Mouse (Mus musculus) lung, embryonic 15.5 days (tissue): ENCODE data around the gene Slc44a2. TPM values are rescaled to one million over a fixed set of nuclear protein-coding genes. Genes with fewer than 3 reads are reported as not detected.
A peak's percentile ranks its signal among the peaks of the same experiment; 100 is the strongest.
"Not testable (repeated sequence)": the region's sequence is repeated elsewhere in the genome, so short reads cannot be mapped to it uniquely, and the experiment has no call there.

Experiments used
- ATAC-seq: fragments of 200-750 bp; cut with Nextera tagmentation; 2 replicates; pipeline ENCODE4 v1.8.0; 2017; ENCODE audit warnings: moderate number of reproducible peaks, borderline replicate concordance; ENCODE audit not compliant: low FRiP score, low TSS enrichment; ENCODE audit errors: extremely low read depth
- H3K27ac ChIP-seq: fragments of 300-500 bp; sonication (generic); 2 replicates; pipeline ENCODE4 v1.5.1; 2015; ENCODE audit warnings: moderate library complexity, mild to moderate bottlenecking, inconsistent platforms
- H3K27me3 ChIP-seq: fragments of 300-500 bp; sonication (generic); 2 replicates; pipeline ENCODE4 v1.6.1; 2015; ENCODE audit warnings: inconsistent platforms
- H3K36me3 ChIP-seq: fragments of 300-500 bp; sonication (generic); 2 replicates; pipeline ENCODE4 v1.6.1; 2015; ENCODE audit warnings: inconsistent platforms
- H3K4me1 ChIP-seq: fragments of 300-500 bp; sonication (generic); 2 replicates; pipeline ENCODE4 v1.6.1; 2015; ENCODE audit warnings: inconsistent platforms
- H3K4me2 ChIP-seq: fragments of 300-500 bp; sonication (generic); 2 replicates; pipeline ENCODE4 v1.6.1; 2015; ENCODE audit warnings: inconsistent platforms, mild to moderate bottlenecking, moderate library complexity
- H3K4me3 ChIP-seq: fragments of 300-500 bp; sonication (generic); 2 replicates; pipeline ENCODE4 v1.5.1; 2015; ENCODE audit warnings: mild to moderate bottlenecking, inconsistent platforms
- H3K9ac ChIP-seq: fragments of 300-500 bp; sonication (generic); 2 replicates; pipeline ENCODE4 v1.6.1; 2015; ENCODE audit warnings: inconsistent platforms
- H3K9me3 ChIP-seq: fragments of 300-500 bp; sonication (generic); 2 replicates; pipeline ENCODE4 v1.6.1; 2016; ENCODE audit warnings: inconsistent platforms
- WGBS: fragments of 180-500 bp; shearing (Covaris S2); methylation state at CpG from one replicate; pipeline ENCODE4 v1.1.7; 2015; 5-methylcytosine and 5-hydroxymethylcytosine counted together
- polyA plus RNA-seq: library from polyadenylated mRNA; unstranded; fragments of >200 nt; fragmentation: Nextera tagmentation; extraction: Ambion mirVana; gene quantifications from 2 replicates; pipeline ENCODE4 v1.2.1, GENCODE M21; 2015

Gene Slc44a2
- polyA plus RNA-seq, 1 experiment from 2014 or later: 146 TPM

GRCm38 (mm10) chr9:21286753-21287152 lies 33.7 kb upstream of the Slc44a2 start:
- Histone ChIP-seq H3K9ac (peak overlapping the region; percentile 60), H3K4me2 (peak overlapping the region; percentile 76), H3K9me3 (no peaks in the 10 kb centered on the region), H3K27me3 (no peaks in the 10 kb centered on the region), H3K4me1 (peaks cover 29% of the 10 kb centered on the region), H3K4me3 (peak overlapping the region; percentile 67), H3K36me3 (peaks cover 19% of the 10 kb centered on the region), H3K27ac (no peak overlapping the region)
- 56% methylated on average over 3 of the region's 3 CpGs for WGBS
- no peak for ATAC-seq

- H3K27ac ChIP-seq: peak within 1 kb of the TSS; percentile 80
- H3K4me2 ChIP-seq: peak within 1 kb of the TSS; percentile 76
- peaks cover 29% of the 10 kb centered on the region for H3K4me1 ChIP-seq
- under 1% methylated on average over 59 of the region's 59 CpGs for WGBS
- no peaks in the 10 kb centered on the region for H3K27me3 ChIP-seq
- H3K9me3 ChIP-seq: no peaks in the 10 kb centered on the region
- H3K9ac ChIP-seq: peak within 1 kb of the TSS; percentile 60
- H3K36me3 ChIP-seq: peaks cover 14% of the 10 kb centered on the region
- ATAC-seq: peak; percentile 76
- H3K4me3 ChIP-seq: peak within 1 kb of the TSS; percentile 67
These were observed 32.7 kb upstream of the Slc44a2 start, which contains the start of gene Kri1 for GRCm38 (mm10) chr9:21287571-21288402. Kri1 (minus strand) TSS chr9:21287969.

GRCm38 (mm10) chr9:21288404-21289336 lies 31.8 kb upstream of the Slc44a2 start:
- H3K4me2 ChIP-seq: peak overlapping the region; percentile 76

DNA sequence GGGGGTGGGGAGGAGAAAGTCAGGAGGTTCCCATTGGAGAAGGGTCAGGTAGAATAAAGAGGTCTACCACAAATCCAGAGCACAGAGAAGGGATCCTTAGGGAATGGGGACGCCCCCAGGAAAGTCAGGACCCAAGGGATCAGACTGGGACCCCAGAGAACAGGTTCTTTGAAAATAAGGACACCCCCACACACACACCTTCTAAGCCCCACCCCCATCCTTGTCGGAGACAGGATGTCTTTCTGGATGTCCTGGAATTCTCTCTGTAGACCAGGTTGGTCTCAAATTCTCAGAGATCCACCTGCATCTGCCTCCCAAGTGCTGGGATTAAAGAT lies 31.2 kb upstream of the Slc44a2 start:
- no peak for ATAC-seq
- Histone ChIP-seq H3K4me1 (peaks cover 29% of the 10 kb centered on the region), H3K27ac (0 out of 2 replicates have a peak overlapping the region, but pooled peaks have one; percentile 80), H3K36me3 (peaks cover 4% of the 10 kb centered on the region), H3K9me3 (no peaks in the 10 kb centered on the region), H3K27me3 (no peaks in the 10 kb centered on the region), H3K4me3 (peak overlapping the region; percentile 67), H3K9ac (peak overlapping the region; percentile 22; the same call in 1 of the 2 replicates), H3K4me2 (peak overlapping the region; percentile 76)
- 83% methylated on average over 2 of the region's 2 CpGs for WGBS

More at GRCm38 (mm10) chr9:21288404-21289336, 31.8 kb upstream of the Slc44a2 start:
- Histone ChIP-seq H3K27me3 (no peaks in the 10 kb centered on the region), H3K9me3 (no peaks in the 10 kb centered on the region), H3K4me3 (peak overlapping the region; percentile 67), H3K27ac (peak overlapping the region; percentile 80), H3K36me3 (peaks cover 10% of the 10 kb centered on the region), H3K9ac (peak overlapping the region; percentile 22; the same call in 1 of the 2 replicates), H3K4me1 (peaks cover 29% of the 10 kb centered on the region)
- ATAC-seq: no peak
- WGBS: 74% methylated on average over 13 of the region's 13 CpGs

DNA sequence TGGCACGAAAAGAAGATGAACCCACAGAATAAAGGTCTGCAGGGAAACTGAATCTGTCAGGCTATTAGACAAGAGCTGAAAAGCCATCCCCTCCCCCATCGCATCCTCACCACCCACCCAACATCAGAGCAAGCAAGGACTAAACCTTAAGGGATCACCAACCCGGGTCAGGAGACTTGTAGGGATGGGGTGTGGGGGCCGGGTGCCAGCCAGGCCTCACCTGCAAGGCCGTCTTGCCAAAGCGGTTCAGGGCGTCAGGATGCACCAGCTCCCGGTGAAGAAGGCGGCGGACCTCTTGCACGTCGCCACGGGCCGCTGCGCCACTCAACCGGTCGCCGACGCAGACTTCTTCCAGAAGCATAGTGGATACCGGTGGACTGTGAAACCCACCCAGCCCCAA lies 29.9 kb upstream of the Slc44a2 start:
- Histone ChIP-seq H3K9ac (peak overlapping the region; percentile 90), H3K27me3 (no peaks in the 10 kb centered on the region), H3K9me3 (no peaks in the 10 kb centered on the region), H3K4me2 (peak overlapping the region; percentile 76), H3K4me3 (peak overlapping the region; percentile 67), H3K36me3 (no peaks in the 10 kb centered on the region), H3K27ac (peak overlapping the region; percentile 73), H3K4me1 (peaks cover 29% of the 10 kb centered on the region)
- under 1% methylated on average over 20 of the region's 20 CpGs for WGBS
- no peak for ATAC-seq

- peak within 1 kb of the TSS; percentile 67 for H3K4me3 ChIP-seq
- H3K36me3 ChIP-seq: no peaks in the 10 kb centered on the region
- peak within 1 kb of the TSS; percentile 90 for H3K9ac ChIP-seq
- no peaks in the 10 kb centered on the region for H3K9me3 ChIP-seq
- ATAC-seq: peak; percentile 96
- H3K4me2 ChIP-seq: peak within 1 kb of the TSS; percentile 76
- peaks cover 29% of the 10 kb centered on the region for H3K4me1 ChIP-seq
- H3K27me3 ChIP-seq: no peaks in the 10 kb centered on the region
- WGBS: under 1% methylated on average over 51 of the region's 51 CpGs
- peak within 1 kb of the TSS; percentile 86 for H3K27ac ChIP-seq
These were observed 29.3 kb upstream of the Slc44a2 start, which contains the start of gene Cdkn2d for GRCm38 (mm10) chr9:21291022-21291787. Cdkn2d (minus strand) TSS chr9:21291407.

DNA sequence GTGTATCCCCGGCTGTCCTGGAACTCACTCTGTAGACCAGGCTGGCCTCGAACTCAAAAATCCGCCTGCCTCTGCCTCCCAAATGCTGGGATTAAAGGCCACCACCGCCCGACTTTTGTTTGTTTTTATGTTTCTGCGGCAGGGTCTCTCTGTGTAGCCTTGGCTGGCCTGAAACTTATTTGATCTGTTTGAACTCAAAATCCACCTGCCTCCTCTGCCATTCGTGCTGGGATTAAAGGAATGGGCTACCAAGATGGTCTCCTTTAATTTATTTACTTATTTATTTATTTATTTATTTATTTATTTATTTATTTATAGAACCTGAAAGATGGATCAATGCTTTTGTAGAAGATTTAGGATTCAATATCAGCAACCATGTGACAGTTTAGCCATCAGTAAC lies 28.6 kb upstream of the Slc44a2 start:
- WGBS: 11% methylated on average over 7 of the region's 7 CpGs
- peaks cover 23% of the 10 kb centered on the region for H3K4me1 ChIP-seq
- peak overlapping the region; percentile 32 for H3K4me3 ChIP-seq
- H3K27me3 ChIP-seq, H3K9me3 ChIP-seq, H3K36me3 ChIP-seq, ATAC-seq: not testable (repeated sequence)
- H3K4me2 ChIP-seq: peak overlapping the region; percentile 47
- peak overlapping the region; percentile 20 for H3K9ac ChIP-seq
- H3K27ac ChIP-seq: peak overlapping the region; percentile 86

GRCm38 (mm10) chr9:21292271-21292670 lies 28.2 kb upstream of the Slc44a2 start:
- Histone ChIP-seq H3K4me2 (no peak overlapping the region), H3K36me3 (no peaks in the 10 kb centered on the region), H3K9me3 (no peaks in the 10 kb centered on the region), H3K4me3 (no peak overlapping the region), H3K4me1 (peaks cover 20% of the 10 kb centered on the region), H3K27me3 (no peaks in the 10 kb centered on the region), H3K9ac (no peak overlapping the region), H3K27ac (no peak overlapping the region)
- WGBS: 88% methylated on average over 3 of the region's 3 CpGs
- no peak for ATAC-seq

GRCm38 (mm10) chr9:21299014-21299413 lies 21.5 kb upstream of the Slc44a2 start:
- Histone ChIP-seq H3K36me3 (no peaks in the 10 kb centered on the region), H3K4me1 (no peaks in the 10 kb centered on the region), H3K9me3 (no peaks in the 10 kb centered on the region), H3K4me2 (no peak overlapping the region), H3K27me3 (no peaks in the 10 kb centered on the region), H3K9ac (no peak overlapping the region), H3K4me3 (no peak overlapping the region), H3K27ac (no peak overlapping the region)
- no peak for ATAC-seq
- WGBS: 81% methylated on average over 10 of the region's 10 CpGs

GRCm38 (mm10) chr9:21305065-21305464 lies 15.4 kb upstream of the Slc44a2 start:
- no peak overlapping the region for H3K27ac ChIP-seq
- no peak overlapping the region for H3K4me2 ChIP-seq
- no peak for ATAC-seq
- no peak overlapping the region for H3K4me3 ChIP-seq
- 72% methylated on average over 7 of the region's 7 CpGs for WGBS
- H3K4me1 ChIP-seq: no peaks in the 10 kb centered on the region
- H3K36me3 ChIP-seq: no peaks in the 10 kb centered on the region
- no peaks in the 10 kb centered on the region for H3K9me3 ChIP-seq
- no peak overlapping the region for H3K9ac ChIP-seq
- no peaks in the 10 kb centered on the region for H3K27me3 ChIP-seq

GRCm38 (mm10) chr9:21309150-21309741 lies 11.3 kb upstream of the Slc44a2 start:
- Histone ChIP-seq H3K4me1 (no peaks in the 10 kb centered on the region), H3K4me2 (no peak overlapping the region), H3K4me3 (no peak overlapping the region), H3K27me3 (peaks cover 16% of the 10 kb centered on the region), H3K9ac (no peak overlapping the region), H3K27ac (no peak overlapping the region), H3K36me3 (no peaks in the 10 kb centered on the region), H3K9me3 (no peaks in the 10 kb centered on the region)
- no peak for ATAC-seq
- WGBS: 65% methylated on average over 15 of the region's 15 CpGs
